Mouse (Mus musculus): ENCODE measurements around the gene Klhdc4.

The Klhdc4 gene

DNA sequence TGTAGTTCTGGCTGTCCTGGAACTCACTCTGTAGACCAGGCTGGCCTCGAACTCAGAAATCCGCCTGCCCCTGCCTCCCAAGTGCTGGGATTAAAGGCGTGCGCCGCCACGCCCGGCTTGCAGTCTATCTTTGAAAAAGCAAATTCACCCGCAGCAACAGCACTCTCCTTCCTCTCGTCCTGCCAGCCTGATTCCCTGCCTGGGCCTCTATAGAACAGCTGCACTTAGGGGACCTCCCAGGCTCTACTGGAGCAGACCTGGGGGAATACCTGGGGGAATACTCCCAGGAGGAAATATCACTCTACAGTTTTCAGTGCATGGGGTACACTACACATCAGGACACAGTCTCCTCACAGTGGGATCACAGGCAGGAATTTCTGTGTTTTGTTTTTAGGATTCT, 19.9 kb upstream of the Klhdc4 start:
- no peak for DNase-seq (ENCODE audit: extremely low spot score)

DNA sequence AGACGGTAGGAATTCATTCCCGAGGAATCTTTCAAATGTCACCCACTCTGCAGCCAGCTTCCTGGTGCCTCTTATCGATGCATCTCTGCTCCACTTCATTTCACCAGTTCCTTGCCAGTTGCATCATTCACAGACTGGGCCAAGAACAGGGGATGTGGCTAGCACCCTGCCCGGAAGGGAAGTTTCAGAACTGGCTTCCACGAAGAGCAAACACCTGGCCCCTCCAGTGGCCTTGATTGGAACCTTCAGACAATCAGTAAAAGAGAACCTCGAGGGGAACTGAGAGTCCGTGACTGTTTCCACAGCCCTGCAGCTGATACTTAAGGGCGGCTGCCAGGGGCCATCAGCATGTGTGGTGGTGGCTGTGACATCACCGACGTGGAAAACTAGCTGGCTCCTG, 19.1 kb upstream of the Klhdc4 start:
- no peak for DNase-seq (ENCODE audit: extremely low spot score)

DNA sequence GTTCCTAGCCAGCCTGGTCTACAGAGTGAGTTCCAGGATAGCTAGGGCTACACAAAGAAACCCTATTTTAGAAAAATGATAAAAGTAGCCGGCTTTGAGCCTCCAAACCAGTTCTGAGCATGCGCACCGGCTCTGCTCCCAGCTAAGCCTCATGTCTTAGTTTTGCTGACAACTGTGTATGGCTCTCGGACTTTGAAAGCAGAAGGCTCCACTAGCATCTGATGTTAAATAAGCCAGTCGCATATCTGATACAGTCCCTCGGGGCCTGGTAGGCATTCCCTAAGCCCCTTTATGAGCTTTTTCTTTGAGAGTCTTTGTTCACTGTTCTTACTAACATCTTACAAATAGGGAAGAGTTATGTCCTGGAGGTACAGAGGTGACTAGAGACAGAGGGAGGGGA, 18.6 kb upstream of the Klhdc4 start:
- no peak for DNase-seq (ENCODE audit: extremely low spot score)

DNA sequence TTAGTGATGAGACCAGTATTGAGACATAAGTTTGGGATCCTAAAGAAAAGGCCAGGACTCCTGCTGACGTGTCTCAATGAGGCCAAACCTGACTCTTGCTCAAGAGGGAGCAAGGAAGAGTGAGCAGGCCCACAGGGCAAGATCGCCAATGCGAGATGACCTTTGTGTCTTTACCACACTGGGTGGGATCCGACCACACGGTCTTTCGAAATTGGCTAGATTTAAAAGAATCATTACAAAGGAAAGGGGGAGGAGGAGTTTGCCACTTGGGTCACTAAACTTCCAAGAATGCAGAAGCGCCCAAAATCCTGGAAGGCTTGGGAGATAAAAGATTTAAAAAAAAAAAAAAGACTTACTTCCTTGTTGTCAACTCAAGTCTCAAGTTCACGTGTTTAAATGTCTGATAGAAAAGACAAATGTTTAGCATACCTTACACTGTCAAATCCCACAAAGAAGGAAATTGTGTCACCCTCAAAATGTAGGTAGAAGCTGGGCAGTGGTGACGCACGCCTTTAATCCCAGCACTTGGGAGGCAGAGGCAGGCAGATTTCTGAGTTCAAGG, 18.0 kb upstream of the Klhdc4 start:
- DNase-seq (ENCODE audit: extremely low spot score): no peak

DNA sequence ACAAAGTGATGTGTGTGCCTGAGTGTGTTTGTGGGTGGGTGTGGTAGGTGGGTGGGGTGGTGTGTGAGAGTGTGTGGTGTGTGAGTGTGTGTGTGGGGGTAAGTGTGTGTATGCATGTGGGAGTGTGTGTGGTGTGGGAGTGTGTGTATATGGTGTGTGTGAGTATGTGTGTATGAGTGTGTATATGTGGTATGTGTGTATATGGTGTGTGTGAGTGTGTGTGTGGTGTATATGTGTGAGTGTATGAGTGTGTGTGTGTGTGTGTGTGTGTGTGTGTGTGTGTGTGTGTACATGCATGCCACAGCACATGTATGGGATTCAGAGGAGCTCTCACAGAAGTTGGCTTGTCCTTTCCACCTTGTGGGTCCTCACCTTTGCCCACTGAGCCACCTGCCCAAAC, 17.4 kb upstream of the Klhdc4 start:
- DNase-seq (ENCODE audit: extremely low spot score): no peak

DNA sequence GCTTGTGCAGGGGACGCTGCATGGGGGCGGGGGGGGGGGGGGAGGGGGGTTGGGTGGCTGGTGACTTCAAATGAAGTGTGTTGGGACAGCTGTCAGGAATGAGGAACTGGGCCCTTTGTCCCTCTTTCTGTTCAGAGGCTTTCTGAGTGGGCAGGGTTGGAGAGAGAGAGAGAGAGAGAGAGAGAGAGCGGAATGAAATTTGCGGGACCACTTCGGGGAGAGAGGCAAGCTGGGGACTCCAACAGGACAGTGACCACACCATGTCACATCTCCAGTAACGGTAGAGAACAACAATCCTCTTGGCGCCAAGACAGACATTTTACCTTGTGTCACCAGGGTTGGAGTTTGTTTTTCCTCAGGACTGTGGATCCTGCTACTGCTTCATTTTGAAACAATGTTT, 15.4 kb upstream of the Klhdc4 start:
- DNase-seq (ENCODE audit: extremely low spot score): no peak

DNA sequence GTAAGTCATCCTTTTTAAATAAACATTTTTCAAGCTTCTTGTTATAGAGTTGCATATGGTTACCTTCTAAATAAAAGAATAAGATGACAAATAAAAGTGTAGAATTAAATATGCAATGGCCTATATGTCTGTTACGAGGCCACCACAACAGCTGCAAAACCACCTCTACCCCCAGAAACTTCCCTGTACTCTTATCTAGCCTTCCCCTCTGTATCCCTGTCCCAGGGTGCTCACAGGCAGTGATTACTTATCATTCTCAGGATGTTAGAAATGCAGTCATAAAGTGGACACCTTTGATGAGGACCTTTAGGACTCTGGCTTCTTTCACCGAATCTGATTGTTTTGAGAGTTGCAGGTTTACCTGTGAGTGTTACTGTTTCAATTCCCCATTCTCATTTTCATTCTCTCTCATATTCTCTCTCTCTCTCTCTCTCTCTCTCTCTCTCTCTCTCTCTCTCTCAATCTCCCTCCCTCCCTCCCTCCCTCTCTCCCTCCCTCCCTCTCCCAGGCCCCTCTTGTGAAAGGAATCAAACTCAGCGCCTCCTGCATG, 13.9 kb upstream of the Klhdc4 start:
- no peak for DNase-seq (ENCODE audit: extremely low spot score)

DNA sequence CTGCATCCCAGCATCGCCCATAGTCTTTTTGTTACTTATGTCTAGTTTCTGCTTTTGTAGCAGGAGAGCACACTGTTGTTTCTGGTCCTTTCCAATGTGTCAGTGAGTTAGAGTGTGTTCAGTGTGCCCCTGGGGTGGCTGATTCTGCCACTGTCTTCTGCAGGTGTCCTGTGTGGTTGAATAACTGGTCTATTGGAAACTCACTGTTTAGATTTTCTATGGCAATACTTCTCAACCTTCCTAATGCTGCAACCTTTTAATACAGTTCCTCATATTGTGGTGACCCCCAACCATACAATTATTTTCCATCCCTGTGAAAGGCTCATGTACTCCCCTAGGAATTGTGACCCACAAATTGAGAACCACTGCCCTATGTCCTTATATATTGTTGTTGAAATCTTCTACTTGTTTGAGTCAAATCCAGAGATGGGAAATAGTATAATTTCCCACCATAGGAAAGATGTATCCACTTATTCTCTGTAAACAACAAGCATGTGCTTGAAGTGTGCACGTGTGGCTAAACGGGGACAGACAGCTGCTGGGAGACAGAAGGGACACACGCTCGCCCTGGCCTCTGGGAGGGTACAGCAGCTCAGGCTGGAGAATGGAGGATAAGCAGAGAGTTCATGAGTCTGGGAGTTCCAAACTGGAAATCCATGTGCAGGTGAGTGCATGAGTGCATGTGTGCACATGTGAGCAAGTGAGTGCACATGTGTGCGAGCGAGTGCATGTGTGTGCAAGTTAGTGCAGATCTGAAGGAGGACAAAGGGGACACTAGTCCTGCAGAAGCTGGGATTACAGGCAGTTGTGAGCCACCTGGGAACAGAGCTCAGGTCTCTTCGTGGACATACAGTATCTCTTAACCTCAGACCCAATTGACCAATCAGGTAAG, 12.9 kb upstream of the Klhdc4 start:
- no peak for DNase-seq (ENCODE audit: extremely low spot score)

DNA sequence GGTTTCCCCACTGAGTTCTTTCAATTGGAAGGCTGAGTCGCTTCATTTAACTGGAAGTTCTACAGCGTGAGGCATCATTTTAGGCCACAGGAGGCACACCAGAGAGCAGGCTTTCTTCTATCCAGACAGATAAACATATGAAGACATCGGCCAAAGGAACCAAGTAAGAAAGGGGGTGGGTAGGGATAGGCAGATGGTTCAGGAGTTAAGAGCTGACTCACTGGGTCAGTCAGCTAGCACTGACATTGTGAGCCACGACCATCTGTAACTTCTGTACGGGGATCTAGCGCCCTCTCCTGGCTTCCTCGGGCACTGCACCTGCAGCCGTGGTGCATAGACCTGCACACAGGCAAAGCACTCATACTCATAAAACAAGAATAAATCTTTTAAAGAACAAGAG, 11.9 kb upstream of the Klhdc4 start:
- DNase-seq (ENCODE audit: extremely low spot score): peak; percentile 63

DNA sequence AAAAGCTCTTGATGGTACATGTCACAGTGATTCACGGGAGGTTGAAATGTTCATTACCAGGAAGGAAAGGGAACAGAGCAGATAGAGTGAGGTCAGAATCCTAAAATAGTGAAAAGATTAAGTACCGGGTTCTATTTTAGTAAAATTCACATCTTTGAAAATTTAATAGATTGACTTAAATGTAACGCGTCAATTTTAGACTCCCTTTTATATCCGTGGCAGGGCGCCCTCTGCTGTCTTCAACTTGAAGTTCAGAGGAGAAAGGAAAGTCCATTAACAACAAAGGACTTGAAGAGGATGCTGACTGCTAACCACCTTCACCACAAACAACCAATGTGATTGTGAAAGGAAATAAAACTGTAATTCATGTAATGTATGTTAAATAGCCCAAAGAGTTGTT, 3.1 kb upstream of the Klhdc4 start:
- DNase-seq (ENCODE audit: extremely low spot score): peak; percentile 76

DNA sequence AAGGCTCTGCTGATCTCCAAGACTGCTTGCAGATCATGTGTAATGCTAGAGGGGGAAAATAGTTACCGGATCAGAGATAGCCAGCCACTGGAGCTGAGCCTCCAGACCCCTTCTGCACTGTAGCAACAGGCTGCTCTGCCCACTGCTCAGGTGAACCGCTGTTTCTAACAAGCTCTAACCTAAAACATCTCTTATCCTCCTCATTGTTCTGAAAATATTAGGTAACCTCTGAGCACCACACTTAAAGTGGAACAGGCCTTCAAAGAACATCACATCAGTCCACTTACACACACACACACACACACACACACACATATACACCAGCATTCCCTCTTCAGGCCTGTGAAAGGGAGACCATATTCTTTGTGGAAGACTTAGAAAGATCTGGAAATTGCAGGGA, 2.7 kb upstream of the Klhdc4 start:
- no peak for DNase-seq (ENCODE audit: extremely low spot score)

DNA sequence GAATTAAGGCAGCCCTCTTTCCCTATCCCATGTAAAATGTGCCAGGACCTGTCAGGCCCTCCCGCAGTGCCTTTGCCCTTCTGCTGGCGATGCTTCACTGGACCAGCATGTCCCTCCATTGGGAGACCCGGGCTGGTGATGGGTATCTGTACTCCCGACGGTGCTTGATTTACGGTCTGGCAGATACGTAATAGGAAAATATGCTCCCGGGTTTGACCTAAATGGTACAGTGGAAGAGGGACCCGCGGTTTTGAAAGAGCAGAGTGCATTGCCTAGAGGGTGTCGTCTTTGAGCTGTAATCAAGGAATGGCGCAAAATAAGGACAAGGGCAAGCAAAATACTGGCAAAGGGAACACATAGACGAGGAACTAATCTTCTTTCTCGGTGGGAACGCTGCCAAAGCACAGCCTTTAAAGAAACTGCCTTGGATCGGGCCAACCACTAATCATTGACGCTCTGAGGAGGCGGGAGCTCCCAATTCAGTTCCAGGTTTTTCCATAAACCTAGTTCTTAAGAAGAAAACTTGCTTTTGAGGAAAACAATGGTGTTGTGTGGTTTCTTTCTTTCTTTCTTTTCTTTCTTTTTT, 501 bp upstream of the Klhdc4 start:
- no peak for DNase-seq (ENCODE audit: extremely low spot score)

DNA sequence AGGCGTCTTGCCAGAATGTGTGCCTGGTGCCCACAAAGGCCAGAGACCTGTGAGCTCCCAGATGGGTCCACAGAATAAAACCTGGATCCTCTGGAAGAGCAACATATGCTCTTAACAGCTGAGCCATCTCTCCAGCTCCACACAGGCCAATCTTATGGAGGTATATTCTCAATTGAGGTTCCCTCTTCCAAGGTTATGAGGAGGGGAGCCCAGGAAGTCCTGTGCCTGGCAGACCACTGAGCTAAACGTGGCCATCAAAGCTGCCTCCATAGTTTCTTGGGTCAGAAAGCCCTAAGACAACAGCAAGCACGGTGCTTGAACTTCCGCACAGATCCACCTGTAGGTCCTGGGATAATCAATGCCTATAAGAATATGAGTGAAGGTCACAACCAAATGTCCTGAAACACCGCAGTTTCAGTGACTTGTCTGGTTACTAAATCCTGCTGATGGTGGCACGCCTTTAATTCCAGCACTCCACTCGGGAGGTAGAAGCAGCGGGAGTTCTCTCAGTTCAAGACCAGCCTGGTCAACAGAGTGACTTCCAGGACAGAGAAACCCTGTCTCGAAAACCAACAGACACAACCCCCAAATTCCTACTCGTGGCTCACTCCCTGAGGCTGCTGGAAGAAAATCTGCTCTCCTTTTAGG, 869 bp downstream of the Klhdc4 start:
- no peak for DNase-seq (ENCODE audit: extremely low spot score)

DNA sequence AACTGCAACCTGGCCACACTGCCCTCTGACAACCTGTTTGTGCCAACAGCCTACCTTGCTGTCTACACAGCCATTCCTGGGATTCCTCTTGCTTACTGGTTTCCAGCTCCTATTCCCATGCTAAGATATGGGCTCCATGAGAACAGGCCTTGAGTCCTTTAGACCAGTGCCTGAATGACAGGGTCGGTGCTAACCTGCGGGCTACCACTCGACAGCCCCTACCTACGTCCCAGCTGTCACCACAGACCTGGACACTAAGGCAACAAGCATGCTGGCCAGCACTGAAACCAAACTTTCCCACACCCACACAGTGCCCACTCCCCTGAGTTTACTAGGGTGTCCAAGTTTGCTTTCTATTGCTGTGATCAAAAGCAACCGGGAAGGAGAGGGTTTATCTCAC, 1.6 kb downstream of the Klhdc4 start:
- DNase-seq (ENCODE audit: extremely low spot score): no peak

DNA sequence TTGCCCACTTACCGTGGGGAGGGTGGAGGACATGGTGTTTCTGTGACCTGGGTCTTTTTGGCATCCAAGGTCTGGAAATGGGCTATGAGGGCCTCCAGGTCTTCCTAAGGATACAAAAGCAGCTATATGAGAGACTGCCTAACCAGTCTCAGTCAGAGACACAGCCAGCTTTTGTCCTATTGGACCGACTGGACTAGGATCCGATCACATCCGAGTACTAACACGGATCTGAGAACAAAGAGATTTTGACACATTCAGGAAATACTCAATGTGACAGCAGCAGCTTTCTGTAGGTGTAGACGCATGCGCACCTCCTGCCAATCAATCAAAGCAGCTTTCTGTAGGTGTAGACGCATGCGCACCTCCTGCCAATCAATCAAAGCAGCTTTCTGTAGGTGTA, 7.6 kb downstream of the Klhdc4 start:
- no peak for DNase-seq (ENCODE audit: extremely low spot score)

DNA sequence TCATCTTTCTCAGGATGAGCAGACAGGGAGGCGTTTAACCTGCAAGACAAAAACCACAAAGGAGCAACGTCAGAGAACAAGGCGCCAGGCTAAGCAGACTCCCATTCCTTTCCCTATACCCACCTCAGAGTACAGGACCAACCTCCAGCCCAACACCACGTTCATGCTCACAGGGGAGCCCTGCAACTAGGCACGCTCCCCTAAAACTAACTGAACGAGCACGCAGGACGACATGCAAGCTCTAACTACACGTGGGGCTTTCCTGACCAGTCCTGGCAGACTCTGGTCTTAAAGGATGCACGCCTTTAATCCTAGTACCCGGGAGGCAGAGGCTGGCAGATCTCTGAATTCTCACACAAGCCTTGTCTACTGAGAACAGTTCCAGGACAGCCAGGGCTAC, 8.0 kb downstream of the Klhdc4 start:
- no peak for DNase-seq (ENCODE audit: extremely low spot score)

DNA sequence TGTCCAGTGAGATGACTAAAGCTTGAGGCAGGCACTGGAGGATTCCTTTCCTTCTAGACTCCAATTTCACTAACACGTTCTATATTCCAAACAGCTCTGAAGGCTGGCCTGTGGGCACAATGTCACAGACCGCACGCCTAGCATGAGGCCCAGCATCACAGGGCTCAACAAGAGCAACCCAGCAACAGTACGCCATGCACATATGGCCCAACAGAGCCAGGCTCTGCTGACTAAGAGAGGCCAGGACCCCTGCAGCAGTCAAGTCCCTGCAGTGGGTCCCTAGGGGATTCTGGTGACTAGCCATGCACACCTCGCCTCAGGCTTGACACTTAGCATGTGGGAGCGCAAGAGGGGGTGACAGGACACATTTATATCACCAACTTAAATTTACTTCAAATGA, 8.5 kb downstream of the Klhdc4 start:
- no peak for DNase-seq (ENCODE audit: extremely low spot score)

DNA sequence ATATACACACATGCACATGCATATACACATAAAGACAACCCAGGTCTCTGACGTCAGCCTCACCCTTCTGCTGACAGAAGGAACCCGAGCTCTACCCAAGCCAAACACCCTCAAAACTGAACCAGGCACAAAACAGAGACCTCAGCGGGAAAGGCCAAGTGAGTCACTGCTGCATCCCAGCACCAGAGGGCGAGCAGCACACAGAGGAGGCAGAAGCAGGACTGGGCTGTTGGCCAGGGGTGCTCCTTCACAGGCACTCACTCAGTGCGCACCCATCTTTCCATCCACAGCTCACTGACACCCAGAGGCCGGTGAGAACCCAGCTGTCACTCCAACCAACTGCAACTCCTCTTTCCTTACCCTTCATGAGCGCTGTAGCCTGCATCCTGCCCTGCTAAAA, 11.1 kb downstream of the Klhdc4 start:
- DNase-seq (ENCODE audit: extremely low spot score): no peak

DNA sequence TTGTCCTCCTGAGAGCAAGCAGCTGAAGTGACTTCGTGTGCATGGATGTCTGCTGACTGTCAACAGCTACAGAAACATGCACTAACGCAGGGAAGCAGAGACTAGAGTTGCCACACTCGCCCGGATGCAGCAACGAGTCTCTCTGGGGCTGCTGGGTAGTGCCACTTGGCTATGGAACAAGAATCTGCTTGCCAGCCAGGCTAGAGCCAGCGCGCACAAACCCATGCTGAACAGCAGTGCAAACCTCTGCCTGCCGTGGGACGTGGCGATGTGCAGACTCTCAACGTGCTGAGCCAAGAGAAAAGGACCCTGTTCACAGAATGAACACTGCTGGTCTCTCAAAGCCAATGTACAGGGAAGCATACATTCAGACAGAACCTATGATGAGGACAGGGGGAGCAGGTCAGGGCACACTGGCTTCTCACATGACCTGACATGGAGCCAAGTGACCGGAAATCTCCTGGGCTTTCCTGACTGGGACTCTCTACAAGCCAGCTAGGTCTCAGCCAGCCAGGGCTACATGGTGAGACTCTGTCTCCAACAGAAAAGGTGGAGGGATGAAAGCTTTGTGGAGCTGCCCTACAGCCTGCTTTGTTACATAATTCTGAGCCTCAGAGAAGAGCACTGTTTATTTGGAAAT, 17.3 kb downstream of the Klhdc4 start:
- DNase-seq (ENCODE audit: extremely low spot score): no peak

DNA sequence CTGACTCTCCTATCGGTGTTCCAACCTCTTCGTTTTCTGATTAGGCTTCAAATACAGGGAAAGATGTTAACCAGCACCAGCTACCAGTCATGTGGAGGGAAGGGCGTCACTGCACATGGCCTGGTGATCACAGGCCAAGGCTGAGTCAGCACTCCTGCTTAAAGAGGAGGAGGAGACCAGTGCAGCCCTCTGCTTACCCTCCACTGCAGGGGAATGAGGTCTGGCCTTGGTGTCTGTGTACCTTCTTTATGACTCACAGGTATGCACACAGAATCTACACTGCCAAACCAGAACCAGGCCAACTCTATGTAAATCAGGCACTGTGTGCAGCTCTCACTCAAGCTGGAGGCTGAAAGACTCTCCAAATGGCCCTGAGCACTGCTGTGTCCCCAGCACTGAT, 17.9 kb downstream of the Klhdc4 start:
- no peak for DNase-seq (ENCODE audit: extremely low spot score)

DNA sequence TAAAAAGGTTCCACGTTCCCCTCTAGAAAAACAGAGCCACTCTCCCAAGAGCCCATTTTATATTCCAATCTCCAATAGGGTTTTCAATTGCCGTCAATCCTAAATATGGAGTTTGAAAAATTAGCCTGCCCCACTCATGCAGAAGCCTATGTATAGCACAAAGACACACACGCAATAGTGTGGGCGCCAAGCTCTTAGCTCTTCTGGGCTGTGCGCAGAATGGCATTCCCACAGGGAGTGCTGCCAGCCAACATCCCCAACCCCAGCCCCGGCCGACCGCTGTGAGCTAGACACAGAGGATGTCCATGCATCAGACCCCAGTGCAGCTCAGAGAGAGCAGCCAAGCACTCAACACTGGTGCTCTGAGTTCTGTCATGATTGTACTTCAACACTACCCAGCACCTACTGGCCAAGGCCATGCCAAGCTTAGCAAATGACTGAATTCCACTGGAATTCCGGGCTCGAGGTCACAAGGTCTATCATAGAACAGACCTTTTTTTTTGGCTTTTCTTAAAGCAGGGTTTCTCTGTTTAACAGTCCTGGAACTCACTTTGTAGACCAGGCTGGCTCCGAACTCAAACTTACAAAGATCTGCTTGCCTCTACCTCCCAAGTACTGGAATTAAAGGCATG, 19.7 kb downstream of the Klhdc4 start:
- DNase-seq (ENCODE audit: extremely low spot score): no peak

DNA sequence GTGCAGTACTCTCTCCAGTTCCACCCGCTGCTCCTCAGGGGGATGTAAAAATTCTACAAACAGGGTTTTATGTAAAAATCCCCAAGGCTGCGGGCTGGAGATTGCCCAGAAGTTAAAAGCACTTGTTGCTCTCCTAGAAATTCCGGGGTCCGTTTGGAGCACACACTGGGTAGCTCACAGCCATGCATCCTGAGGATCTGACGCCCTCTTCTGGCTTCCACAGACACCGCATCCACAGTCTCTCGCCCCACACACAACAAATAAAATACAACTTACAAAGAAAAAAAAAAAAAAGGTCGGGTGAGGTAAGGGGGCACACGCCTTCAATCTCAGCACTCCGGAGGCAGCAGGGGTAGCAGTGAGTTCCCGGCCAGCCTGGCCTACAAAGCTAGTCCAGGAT, 21.3 kb downstream of the Klhdc4 start:
- DNase-seq (ENCODE audit: extremely low spot score): no peak

All from embryo, embryonic 9.5 days (tissue).